Mouse (Mus musculus) stomach, postnatal 0 days (tissue): ENCODE results near the gene Naa15. TPM values are rescaled to one million over a fixed set of nuclear protein-coding genes. Genes with fewer than 3 reads are reported as not detected.
"Not testable (repeated sequence)": the region's sequence is repeated elsewhere in the genome, so short reads cannot be mapped to it uniquely, and the experiment has no call there.

Source experiments
- ATAC-seq: fragments of 200-750 bp; cut with Nextera tagmentation; 2 replicates; pipeline ENCODE4 v1.8.0; 2017; ENCODE audit not compliant: low FRiP score, low TSS enrichment
- DNase-seq: peaks from one replicate; pipeline ENCODE4 v3.0.0-alpha.2; 2016; ENCODE audit warnings: low spot score
- H3K27ac ChIP-seq: fragments of 300-500 bp; sonication (generic); replicated peaks from 2 replicates; pipeline ENCODE4 v1.5.1; 2014; ENCODE audit warnings: mild to moderate bottlenecking, control low read depth
- H3K27me3 ChIP-seq: fragments of 300-500 bp; sonication (generic); 2 replicates; pipeline ENCODE4 v1.6.1; 2014; ENCODE audit warnings: low read length; ENCODE audit not compliant: control insufficient read depth, insufficient read depth
- H3K36me3 ChIP-seq: fragments of 300-500 bp; sonication (generic); 2 replicates; pipeline ENCODE4 v1.6.1; 2014; ENCODE audit warnings: low read length, mixed read lengths; ENCODE audit not compliant: control insufficient read depth, insufficient read depth
- H3K4me1 ChIP-seq: fragments of 300-500 bp; sonication (generic); replicated peaks from 2 replicates; pipeline ENCODE4 v1.6.1; 2014; ENCODE audit warnings: antibody characterized with exemption; ENCODE audit not compliant: control insufficient read depth, insufficient read depth
- H3K4me2 ChIP-seq: fragments of 300-500 bp; sonication (generic); replicated peaks from 2 replicates; pipeline ENCODE4 v1.6.1; 2014; ENCODE audit warnings: low read depth, mild to moderate bottlenecking, control low read depth, moderate library complexity
- H3K4me3 ChIP-seq: fragments of 300-500 bp; sonication (generic); 2 replicates; pipeline ENCODE4 v1.5.1; 2014; ENCODE audit warnings: low read depth, low read length, control low read depth
- H3K9ac ChIP-seq: fragments of 300-500 bp; sonication (generic); 2 replicates; pipeline ENCODE4 v1.6.1; 2014; ENCODE audit warnings: mild to moderate bottlenecking, low read length, control low read depth, mixed read lengths
- H3K9me3 ChIP-seq: fragments of 300-500 bp; sonication (generic); 2 replicates; pipeline ENCODE4 v1.6.1; 2016; ENCODE audit warnings: low read length; ENCODE audit not compliant: control insufficient read depth
- CTCF ChIP-seq: IDR thresholded peaks from 2 replicates; pipeline ENCODE4 v1.5.1; 2016; ENCODE audit warnings: antibody characterized with exemption, low read depth, mild to moderate bottlenecking, moderate library complexity
- EP300 ChIP-seq: optimal IDR thresholded peaks from 2 replicates; pipeline ENCODE3; 2016; ENCODE audit warnings: antibody characterized with exemption
- WGBS: fragments of 180-500 bp; shearing (Covaris S2); extraction: QIAGEN DNeasy Blood & Tissue Kit; methylation state at CpG from one replicate; pipeline ENCODE4 v1.1.7; 2014; 5-methylcytosine and 5-hydroxymethylcytosine counted together
- polyA plus RNA-seq: library from polyadenylated mRNA; unstranded; fragments of >200 nt; fragmentation: Nextera tagmentation; extraction: Ambion mirVana; gene quantifications from 2 replicates; pipeline ENCODE4 v1.2.1, GENCODE M21; 2015

The Naa15 gene
- polyA plus RNA-seq, 1 experiment from 2014 or later = 19.0 TPM

DNA sequence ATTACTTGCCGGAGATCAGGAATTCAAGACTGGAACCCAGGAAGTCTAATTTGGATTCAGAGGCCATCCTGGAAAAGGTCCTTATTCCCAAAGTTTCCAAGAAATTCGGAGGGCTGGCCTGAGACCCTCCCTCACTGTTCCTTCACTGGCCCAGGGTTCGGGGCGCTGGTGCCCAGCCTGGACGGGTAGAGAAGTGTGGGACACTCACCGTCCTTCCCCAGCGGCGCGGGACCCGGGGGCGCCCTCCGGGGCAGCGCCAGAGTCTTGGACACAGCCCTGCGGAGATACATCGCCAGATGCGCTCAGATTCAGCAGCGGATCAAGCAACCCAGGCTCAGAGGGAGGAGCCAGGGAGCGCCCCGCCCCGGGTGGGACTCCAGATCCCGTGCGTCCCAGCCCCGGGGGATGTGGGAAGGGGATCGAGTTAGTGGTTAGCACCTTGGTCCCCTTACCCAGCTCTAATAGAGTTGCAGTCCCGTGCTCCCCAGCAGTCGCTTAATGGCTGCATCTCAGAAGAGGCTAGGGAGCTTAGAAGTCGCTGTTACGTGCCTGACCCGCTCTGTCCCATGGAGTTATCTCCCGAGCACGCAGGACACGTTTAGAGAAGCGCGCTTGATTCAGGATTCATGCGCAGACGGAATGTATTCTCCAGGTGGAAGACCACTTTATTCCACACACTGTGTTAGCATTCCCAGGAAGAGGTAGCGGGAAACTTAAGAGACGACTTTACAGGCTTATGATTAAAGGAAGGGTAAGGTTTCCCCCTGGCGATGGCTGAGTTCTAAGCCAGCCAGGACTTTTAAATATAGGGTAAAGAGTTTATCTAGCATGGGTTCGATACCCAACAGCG is 18.5 kb upstream of the Naa15 start, which contains the start of gene Mgarp:
Gene Mgarp, minus strand, starts transcription at position 520 of the 850 bp plus-strand sequence.
- peak; percentile 58 for DNase-seq
- TF ChIP-seq EP300 = no peak
- peak; percentile 61 for TF ChIP-seq CTCF
- no peaks in the 10 kb centered on the region; the same call in 1 of the 2 replicates for H3K4me1 ChIP-seq
- no peaks in the 10 kb centered on the region for H3K27me3 ChIP-seq
- 3% methylated on average over 41 of the region's 41 CpGs for WGBS
- peak within 1 kb of the TSS; percentile 54 for H3K9ac ChIP-seq
- H3K36me3 ChIP-seq = no peaks in the 10 kb centered on the region
- no peak within 1 kb of the TSS for H3K27ac ChIP-seq
- no peaks in the 10 kb centered on the region for H3K9me3 ChIP-seq
- H3K4me2 ChIP-seq = peak within 1 kb of the TSS; percentile 78
- peak; percentile 77 for ATAC-seq
- H3K4me3 ChIP-seq = peak within 1 kb of the TSS; percentile 56

DNA sequence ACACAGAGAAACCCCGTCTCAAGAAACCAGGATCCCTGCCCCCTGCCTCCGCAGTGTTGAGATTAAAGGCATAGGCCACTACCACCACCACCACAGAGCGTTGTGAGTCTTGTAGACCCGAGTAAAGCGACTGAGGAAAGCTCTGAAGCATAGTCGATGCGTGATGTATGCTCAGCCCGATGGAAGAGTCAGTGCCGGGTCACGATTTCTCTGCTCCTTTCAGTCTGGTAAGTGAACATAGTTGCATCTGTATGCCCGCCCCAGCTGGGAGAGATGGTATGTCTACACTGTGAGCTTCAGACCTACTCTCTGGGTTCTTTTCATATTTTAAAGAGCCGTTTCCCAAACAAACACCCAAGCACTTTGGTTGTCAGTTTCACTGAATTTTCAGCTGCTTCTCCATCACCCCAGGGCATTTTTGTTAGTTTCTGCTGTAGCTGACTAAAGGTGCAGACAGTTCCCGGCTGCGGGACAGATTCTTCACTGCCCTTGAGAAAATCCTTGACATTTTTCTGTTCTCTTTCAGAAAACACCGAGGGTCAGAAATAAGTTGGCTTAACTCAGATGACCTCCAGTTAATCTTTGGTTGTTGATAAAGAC is 17.1 kb upstream of the Naa15 start:
- Histone ChIP-seq H3K4me2 (no peak overlapping the region), H3K36me3 (no peaks in the 10 kb centered on the region), H3K27me3 (no peaks in the 10 kb centered on the region), H3K27ac (no peak overlapping the region), H3K9ac (no peak overlapping the region), H3K4me1 (no peaks in the 10 kb centered on the region; the same call in 1 of the 2 replicates), H3K9me3 (no peaks in the 10 kb centered on the region), H3K4me3 (no peak overlapping the region)
- 69% methylated on average over 15 of the region's 15 CpGs for WGBS
- ATAC-seq (no peak), DNase-seq (no peak)
- no peak for TF ChIP-seq CTCF

DNA sequence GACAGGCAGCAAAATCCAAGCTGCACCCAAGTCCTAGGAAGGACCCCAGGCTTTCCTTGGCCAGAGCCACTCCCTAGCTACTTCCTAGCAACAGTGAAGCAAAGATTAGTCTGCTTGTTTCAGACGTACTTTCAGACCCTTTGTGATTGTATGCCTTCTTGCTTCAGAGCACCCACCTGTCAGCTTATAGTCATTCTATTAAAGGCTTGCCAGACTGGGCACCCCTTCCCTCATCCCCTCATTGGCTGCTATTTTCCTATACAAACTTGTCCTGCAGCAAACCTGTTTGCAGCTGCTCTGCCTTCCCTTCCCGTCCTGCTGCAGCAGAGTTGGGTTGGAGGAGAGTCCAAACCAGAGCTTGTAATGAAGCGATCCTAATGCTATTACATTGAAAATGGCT is 16.3 kb upstream of the Naa15 start:
- Histone ChIP-seq H3K27me3 (no peaks in the 10 kb centered on the region), H3K9me3 (no peaks in the 10 kb centered on the region), H3K36me3 (no peaks in the 10 kb centered on the region), H3K27ac (no peak overlapping the region), H3K4me2 (no peak overlapping the region), H3K4me3 (no peak overlapping the region), H3K9ac (no peak overlapping the region), H3K4me1 (no peaks in the 10 kb centered on the region; the same call in 1 of the 2 replicates)
- WGBS = 26% methylated on average over 3 of the region's 3 CpGs
- no peak for DNase-seq
- no peak for ATAC-seq
- TF ChIP-seq CTCF (no peak), EP300 (no peak)

DNA sequence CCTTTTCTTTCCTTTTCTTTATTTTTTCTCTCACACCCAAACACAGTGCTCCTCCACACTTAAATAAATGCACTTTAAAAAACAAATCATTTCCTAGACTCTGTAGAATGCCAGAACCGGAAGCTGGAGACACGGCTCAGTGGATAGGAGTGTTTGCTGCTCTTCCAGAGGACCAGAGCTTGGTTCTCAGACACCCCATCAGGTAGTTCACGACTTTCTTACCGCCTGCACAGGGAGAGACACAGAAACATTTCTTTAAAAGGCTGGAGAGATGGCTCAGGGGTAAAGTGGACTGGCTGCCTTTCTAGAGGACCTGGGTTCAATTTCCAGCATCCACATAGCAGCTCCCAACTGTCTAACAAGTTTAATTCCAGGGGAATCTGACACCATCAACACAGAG is 15.4 kb upstream of the Naa15 start:
- no peaks in the 10 kb centered on the region for H3K27me3 ChIP-seq
- no peak overlapping the region for H3K4me3 ChIP-seq
- DNase-seq = no peak
- H3K4me2 ChIP-seq = no peak overlapping the region
- no peak for TF ChIP-seq CTCF
- TF ChIP-seq EP300 = no peak
- no peak for ATAC-seq
- H3K27ac ChIP-seq = no peak overlapping the region
- no peaks in the 10 kb centered on the region; the same call in 1 of the 2 replicates for H3K4me1 ChIP-seq
- WGBS = 52% methylated on average over 4 of the region's 4 CpGs
- no peaks in the 10 kb centered on the region for H3K9me3 ChIP-seq
- H3K36me3 ChIP-seq = peaks cover under 1% of the 10 kb centered on the region; the same call in 1 of the 2 replicates
- no peak overlapping the region for H3K9ac ChIP-seq

DNA sequence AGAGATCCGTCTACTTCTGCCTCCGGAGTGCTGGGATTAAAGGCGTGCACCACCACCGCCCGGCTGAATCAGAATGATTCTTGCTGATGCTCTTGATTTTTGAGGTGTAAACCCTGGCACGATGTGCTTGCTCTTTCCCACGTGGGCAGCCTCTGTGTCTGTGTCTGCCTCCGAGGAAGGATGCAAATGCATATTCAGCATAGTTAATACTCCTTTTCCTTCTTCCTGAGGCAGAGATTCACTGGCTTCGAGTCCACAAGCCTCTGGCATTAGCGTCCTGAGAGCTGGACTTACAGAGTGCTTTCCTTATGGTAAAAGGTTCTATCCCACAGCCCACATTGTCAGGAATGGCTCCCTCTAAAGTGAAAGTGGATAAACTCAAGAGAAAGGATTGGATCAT is 14.3 kb upstream of the Naa15 start:
- no peak for ATAC-seq
- TF ChIP-seq EP300 = no peak
- no peak for TF ChIP-seq CTCF

DNA sequence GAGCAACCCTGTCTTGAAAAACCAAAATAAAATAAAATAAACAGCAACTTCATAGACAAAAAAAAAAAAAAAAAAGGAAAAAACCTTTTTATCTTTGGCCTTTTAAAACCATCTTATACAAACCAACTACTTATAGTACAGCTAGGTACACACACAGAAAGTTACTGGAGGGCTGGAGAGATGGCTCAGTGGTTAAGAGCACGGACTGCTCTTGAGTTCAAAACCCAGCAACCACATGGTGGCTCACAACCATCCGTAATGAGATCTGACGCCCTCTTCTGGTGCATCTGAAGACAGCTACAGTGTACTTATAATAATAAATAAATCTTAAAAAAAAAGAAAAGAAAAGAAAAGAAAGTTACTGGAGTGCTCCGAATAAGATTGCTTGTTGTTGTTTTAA is 12.9 kb upstream of the Naa15 start:
- not testable (repeated sequence) for H3K27ac ChIP-seq, H3K9ac ChIP-seq, H3K36me3 ChIP-seq, H3K4me1 ChIP-seq, ATAC-seq, H3K4me2 ChIP-seq, H3K4me3 ChIP-seq, DNase-seq, H3K27me3 ChIP-seq, H3K9me3 ChIP-seq
- WGBS = 66% methylated on average over 4 of the region's 4 CpGs
- 0 out of 2 replicates have a peak, but pooled peaks have one; percentile 24 for TF ChIP-seq CTCF

More for the DNA sequence above, 14.3 kb upstream of the Naa15 start:
- 61% methylated on average over 10 of the region's 10 CpGs for WGBS
- Histone ChIP-seq H3K4me3 (no peak overlapping the region), H3K9me3 (no peaks in the 10 kb centered on the region), H3K4me1 (no peaks in the 10 kb centered on the region; the same call in 1 of the 2 replicates), H3K27me3 (no peaks in the 10 kb centered on the region), H3K9ac (no peak overlapping the region), H3K4me2 (no peak overlapping the region), H3K27ac (no peak overlapping the region), H3K36me3 (peaks cover 3% of the 10 kb centered on the region; the same call in 1 of the 2 replicates)
- no peak for DNase-seq
